Mouse (Mus musculus): ENCODE data around the gene Olfr1118.
"Not testable (repeated sequence)": the region's sequence is repeated elsewhere in the genome, so short reads cannot be mapped to it uniquely, and the experiment has no call there.

Gene Olfr1118

GRCm38 (mm10) chr2:87307281-87307680, at the start of gene Olfr1118:
Olfr1118 (plus strand) TSS chr2:87307581.
- no peak for DNase-seq (ENCODE audit: low spot score)

DNA sequence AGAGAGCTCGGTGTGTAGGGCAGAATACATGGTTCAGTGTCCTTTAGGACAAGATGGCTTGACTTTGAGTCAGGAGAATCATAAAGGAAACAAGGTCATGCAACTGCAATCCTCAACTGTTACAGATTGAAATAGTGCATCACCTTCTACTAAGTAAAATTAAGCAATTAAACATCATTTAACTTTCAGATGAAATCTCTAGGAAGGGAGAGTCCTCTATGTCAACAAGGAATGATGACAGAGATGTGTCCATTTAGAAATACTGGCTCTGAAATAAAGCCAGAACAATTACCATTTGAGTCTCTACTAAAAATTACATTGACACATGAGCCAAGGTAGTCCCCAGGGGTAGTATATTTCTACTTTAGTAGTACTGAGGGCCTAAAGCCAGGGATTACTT, 40.1 kb upstream of the Olfr1118 start, which contains the start of gene Olfr1116:
Gene Olfr1116, plus strand, starts transcription at position 301 of the 400 bp plus-strand sequence.
- no peak for DNase-seq (ENCODE audit: low spot score)

GRCm38 (mm10) chr2:87293977-87294376, 13.4 kb upstream of the Olfr1118 start:
- not testable (repeated sequence) for DNase-seq (ENCODE audit: low spot score)

DNA sequence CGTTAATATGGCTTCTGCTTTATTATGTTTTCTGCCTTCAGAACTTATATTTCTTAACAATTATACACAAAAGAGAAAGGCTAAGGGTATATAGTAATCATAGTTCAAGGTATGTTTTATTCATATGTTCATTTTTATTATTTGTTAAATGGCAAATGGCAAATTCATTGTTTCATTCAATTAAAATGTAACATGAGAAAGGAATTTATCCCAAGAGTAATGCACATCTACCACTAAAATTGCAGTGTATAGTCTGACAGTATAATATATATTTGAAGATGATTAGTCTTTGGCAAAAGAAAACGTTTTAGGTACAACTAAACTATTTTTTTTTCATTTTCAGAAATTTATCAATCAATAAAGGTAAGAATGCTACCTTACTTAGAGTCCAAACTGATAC, 47.1 kb downstream of the Olfr1118 start, which contains the start of gene Olfr1120:
Gene Olfr1120, plus strand, starts transcription at position 301 of the 400 bp plus-strand sequence.
- DNase-seq (ENCODE audit: low spot score), result no peak

DNA sequence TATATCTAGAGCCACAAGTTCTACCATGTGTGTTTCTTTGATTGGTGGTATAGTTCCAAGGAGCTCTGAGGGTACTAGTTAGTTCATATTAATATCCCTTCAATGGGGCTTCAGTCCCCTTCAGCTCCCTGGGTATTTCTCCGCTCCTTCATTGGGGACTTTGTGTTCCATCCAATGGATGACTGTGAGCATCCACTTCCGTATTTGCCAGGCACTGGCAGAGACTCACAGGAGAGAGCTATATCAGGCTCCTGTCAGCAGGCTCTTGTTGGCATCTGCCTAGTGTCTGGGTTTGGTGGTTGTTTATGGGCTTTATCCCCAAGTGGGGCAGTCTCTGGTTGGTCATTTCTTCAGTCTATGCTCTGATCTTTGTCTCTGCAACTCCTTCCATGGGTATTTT, 52.7 kb downstream of the Olfr1118 start:
- not testable (repeated sequence) for DNase-seq (ENCODE audit: low spot score)
